Mouse (Mus musculus): Measurements from ENCODE around the gene Errfi1.

Gene Errfi1

DNA sequence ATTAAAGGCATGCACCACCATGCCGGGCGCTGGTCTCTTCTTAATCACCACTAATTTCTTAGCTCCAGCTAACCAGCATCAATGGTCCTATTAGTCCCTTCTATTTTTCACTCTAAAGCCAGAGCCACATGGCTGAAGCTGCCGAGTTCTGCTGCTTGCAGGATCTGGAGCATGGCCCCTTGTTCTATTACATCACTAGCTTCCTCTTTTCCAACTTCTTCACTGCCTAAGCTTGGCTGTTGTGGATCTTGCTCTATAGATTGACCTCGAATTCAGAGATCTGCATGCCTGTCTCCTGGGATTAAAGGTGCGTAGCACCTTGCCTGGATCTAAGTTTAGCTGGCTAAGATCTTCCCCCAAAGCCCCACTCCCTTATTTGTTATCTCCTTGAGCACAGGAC, 28.9 kb downstream of the Errfi1 start:
- DNase-seq, result no peak

DNA sequence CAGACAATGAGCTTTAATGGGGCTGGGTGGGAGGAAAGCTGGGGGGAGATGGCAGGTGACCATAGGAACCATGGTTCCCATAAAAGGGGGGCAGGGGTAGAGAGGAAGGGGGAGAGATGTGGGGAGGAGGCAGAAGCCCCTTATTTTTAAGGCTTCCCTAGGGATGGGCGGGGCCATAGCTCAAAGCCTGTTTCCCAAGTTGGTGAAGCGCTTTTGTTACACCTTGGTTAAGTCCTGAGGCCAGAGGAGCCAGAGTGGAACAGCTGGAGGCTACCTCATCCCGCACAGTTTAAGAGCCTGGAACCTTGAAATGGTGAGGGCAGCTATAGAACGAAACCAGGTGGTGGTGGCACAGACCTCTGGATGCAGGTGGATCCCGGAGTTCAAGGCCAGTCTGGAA, 34.2 kb downstream of the Errfi1 start:
- no peak for DNase-seq

DNA sequence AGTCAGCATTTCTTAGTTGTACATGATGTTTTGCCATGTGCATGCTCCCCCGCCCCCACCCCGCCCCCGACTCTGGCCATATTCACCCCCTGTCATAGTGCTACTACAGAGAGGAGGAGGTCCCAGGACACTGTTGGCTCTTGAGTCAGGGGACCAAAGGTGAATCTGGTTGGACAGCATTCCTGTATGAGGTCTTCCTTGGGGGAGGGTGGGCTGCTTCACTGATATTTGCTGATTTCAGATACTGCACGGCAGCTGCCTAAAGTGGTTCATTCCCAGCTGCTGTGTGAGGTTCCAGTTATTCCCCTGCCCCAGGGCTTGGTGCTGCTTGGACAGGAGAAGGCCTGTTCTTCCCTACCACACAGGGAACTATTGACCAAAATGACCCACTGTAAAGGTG, 34.8 kb downstream of the Errfi1 start:
- DNase-seq, result no peak

DNA sequence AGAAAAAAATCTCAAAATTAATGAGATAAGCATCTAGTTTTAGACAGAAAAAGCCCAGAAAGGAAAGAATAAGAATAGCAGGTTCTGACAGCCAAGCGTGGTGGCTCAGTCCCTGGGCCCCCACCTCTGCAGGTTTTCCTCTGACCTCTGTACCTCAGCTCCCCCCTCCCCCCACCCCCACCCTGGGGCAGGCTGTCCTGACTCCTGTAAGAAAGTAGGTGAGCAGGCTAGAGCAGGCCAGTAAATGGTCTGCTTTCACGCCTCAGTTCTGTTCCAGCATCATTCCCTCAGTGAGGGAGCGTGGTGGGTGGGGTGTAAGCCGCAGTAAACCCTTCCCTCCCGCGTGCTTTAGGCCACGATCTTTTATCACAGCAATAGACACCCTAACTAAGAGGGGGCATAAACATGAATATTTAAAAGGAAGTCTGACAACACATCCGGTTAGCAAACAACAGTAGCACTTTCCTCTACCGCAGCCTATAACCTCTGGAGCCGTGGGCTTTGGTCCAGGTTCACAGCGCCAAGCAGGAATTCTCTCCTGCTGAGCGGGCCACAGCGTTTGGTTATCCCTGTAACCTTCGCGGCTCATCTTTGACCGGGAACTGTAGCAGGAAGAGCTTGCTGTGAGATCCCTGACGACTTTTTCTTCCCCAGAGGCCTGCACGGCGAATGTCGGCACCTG, 35.7 kb downstream of the Errfi1 start:
- no peak for DNase-seq

DNA sequence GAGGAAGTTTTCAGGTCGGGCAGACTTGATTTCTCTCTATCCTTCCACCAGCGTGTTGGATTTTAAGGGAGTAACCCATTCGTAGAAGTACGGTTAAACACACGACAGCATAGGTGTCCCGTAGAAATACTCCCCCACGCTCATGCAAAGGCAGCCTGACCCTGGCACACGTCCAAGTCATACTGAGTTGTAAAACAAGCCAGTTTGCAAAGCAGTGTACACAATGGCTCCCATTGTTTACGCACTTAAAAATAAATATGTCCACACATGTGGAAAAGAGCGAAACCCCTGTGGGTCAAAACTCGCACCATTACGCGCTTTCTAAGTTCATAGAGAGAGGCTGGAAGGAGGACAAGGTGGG, 36.2 kb downstream of the Errfi1 start:
- no peak for DNase-seq

DNA sequence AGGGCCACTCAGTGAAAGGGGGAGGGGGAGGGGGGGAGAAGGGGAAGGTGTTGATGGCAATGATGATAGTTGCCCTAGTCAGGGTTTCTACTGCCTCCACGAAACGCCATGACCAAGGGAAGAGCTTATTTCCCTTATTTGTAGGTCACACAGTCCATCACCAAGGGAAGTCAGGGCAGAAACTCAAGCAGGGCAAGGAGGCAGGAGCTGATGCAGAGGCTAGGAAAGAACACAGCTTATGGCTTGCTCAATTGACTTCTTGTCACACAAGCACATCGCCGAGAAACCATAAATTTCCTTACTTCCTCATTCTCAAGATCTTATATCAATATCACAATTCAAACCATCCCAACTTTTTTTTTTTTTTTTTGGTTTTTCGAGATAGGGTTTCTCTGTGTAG, 37.6 kb downstream of the Errfi1 start:
- no peak for DNase-seq

DNA sequence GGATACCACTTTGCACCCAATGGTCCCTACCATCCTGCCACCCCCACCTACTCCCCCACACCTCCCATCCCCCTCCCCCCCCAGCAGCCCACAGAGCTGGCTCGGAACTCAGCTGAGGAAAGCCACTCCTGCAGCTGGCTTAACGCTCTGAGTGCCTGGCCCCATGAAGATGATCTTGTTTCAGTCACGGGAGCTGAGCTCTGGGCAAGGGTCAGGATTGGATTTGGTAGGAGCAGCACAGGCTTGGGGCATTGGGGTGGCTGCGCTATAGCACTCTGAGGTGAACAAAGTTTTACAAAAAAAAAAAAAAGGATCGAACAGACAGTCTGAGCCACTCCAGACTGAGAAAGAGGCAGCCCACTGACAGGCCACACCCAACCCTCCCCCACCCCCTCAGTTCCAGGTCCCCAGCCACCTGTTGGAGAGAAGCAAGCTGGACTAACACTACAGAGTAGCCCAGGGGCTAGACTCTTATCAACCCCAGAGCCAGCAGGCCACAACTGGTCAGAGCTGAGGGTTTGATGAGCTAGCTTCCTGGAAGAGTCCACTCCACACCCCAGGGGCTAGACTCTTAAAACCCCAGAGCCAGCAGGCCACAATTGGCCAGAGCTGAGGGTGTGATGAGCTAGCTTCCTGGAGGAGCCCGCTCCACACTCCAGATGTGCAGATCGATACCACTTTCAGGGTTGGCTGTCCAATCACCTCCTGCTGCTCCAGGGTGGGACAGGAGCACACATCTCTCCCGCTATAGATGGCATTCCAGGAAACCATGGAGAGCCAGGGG, 41.2 kb downstream of the Errfi1 start:
- no peak for DNase-seq

DNA sequence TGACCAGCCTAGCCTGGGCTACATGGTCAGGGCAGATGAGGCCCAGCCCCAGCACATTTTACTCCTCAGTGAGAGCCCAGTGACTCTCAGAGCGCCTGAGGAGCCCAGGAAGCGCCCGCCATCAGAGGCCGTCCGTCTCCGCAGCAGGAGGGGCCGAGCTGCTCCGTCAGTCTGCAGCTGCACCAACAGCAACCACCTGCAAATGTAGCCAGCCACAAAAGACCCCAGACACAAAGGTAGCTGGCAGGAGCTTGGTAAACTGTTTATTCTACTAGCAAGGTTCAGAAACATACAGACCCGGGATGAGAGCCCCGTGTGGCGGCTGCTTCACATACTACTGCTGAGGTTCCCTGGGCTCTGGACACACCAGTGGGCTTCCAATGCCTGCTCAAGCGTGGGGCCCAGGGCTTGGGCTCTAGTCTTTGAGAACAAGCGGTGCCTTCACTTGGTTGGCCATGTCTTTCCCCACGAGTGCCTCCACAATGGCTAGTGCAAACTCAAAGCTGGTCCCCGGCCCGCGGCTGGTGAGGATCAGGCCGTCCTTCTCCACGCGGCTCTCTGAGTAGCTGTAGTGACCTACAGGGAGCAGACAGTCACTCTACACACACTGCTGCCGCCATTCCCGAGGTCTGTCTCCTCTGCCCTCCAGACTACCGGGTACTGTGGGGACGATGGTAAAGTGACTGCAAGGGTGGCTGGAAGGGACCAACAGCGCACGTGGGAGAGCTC, 43.3 kb downstream of the Errfi1 start:
- DNase-seq, result no peak

DNA sequence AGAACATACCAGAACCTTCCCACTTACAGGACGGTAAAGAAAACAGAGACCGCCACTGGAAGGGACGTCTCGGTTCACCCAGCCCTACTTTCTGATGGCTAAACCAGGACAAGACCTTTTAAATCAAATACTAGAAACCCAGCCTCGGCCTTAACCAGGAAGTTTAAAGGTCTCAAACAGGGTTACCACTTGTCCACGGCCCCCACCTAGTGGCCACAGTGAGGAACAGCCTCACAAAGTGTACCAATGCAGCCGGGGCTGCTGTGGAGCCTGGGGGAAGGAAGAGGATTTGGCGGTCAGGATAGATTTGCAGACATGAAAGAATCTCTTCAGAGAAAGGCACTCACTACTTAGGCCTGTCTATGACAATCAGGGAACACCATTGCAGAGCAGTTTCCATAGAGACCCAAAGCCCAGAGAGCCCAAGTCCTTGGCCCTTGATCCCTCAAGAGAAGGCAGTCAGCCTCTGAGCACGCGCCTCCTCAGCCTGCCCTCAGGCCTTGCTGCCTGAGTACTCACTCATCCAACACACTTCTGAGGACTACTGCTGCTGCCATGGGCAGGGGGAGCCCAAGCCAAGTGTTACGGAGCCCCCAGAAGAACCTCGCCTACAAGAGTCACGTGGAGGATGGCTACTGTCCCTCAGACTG, 45.1 kb downstream of the Errfi1 start:
- peak; percentile 23 for DNase-seq

DNA sequence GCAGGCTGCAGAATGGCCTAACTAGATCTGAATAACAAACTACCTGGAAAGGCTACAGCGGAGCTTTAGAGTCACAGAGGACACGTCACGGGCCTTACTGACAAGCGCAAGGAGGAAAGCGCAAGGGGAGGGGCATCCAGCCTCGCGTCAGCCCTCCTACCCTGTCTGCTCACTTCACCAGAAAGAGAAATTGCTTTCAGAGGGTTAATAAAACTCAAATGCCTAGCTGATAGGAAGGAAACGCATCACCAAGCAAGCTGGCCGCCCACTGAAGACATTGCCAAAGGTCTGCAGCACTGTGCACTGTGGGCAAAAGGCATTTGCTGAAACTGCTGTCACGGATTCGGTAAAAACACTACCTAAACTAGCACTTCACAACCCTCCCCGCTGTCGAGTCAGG, 46.8 kb downstream of the Errfi1 start:
- no peak for DNase-seq

DNA sequence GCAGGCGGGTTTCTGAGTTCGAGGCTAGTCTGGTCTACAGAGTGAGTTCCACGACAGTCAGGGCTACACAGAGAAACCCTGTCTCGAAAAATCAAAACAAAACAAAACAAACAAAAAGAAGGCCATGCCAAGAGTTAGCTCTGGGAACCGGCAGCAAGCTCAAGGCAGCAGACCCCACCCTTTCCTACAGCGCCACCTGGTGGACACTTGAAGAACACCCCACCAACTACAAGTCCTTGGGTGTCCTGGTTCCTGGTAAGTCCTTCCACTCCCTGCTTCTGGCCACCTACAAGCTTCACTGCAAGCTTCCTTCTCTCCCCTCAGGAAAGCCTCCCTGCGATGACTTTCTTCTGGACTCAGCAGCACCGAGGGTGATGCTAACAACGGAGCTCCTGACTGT, 47.9 kb downstream of the Errfi1 start:
- peak; percentile 62 for DNase-seq

DNA sequence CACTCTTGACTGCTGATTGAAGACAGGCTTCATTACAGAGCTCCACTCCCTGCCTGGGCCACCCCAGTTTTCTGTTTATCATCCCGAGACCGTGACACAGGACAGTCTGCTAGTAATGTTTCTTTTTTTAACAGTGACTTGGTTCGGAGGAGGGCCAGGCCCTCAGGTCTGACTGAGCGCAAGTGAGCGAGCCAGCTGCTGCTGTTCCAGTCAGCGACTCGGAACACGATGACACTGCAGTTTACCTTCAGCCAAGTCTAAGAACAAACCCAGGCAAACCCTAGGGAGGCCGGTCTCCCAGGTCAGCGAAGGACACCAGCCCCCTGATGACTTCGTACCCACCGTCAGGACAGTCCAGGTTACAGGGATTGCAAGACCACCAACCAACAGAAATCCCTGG, 48.3 kb downstream of the Errfi1 start:
- no peak for DNase-seq

DNA sequence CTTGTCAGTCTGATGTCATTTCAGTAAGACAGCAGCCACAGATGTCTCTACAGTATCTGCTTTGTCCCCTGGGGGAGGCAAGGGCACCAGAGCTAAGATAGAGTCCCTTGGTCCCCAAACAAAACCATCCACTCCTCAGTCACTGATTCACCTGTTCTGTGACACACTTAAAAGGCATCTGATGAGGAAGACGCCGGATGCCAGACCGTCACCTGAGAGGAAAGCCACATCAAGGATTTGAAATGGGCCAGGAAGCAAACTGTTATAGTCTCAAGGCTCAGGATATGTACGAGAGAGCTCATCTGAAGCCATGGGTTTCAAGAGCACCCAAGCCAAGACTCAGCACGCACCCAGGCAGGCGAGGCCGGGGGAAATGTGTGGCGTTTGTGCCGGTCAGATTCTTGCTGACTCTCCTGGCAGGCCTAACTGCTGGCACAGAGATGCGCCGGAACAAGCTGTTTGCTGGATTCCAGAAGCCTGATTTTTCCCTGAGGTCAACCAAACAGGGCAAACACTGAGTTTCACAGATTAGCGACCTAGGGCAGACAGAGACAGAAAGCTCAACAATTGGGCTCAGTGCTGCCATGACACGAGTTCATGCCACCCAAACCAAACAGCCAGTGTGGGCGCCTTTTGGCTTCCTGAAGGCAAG, 49.5 kb downstream of the Errfi1 start:
- no peak for DNase-seq

DNA sequence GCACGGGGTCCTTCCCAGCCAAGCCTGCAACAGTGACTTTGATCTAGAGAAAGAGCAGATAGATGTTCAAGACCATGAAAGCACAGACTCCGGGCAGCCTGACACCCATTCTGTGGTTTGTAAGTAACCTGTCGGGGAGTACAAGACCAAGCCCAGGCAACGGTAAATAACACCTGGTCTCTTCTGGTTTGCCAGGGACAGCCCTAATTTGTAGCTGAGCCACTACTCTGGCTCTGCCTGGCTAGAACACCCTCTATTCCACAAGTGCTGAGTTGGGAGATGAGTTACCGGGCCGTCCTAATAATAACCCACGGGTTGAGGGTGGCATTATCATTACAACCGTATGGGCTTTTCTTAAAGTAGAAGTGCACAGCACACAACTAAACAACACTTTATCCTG, 53.4 kb downstream of the Errfi1 start:
- DNase-seq, result peak; percentile 10

DNA sequence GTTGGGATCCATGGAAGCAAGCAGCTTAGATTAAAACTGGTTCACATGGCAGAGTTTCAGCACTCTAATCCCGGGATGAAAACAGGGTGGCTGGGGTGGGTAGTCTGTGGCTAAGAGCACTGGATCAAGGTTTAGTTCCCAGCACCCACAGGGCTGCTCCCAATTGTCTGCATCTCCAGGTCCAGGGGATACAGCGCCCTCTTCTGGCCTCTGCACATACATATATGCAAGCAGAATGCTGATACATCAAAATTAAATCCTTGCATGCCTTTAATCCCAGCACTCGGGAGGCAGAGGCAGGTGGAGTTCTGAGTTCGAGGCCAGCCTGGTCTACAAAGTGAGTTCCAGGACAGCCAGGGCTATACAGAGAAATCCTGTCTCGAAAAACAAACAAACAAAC, 54.8 kb downstream of the Errfi1 start:
- peak; percentile 42 for DNase-seq

DNA sequence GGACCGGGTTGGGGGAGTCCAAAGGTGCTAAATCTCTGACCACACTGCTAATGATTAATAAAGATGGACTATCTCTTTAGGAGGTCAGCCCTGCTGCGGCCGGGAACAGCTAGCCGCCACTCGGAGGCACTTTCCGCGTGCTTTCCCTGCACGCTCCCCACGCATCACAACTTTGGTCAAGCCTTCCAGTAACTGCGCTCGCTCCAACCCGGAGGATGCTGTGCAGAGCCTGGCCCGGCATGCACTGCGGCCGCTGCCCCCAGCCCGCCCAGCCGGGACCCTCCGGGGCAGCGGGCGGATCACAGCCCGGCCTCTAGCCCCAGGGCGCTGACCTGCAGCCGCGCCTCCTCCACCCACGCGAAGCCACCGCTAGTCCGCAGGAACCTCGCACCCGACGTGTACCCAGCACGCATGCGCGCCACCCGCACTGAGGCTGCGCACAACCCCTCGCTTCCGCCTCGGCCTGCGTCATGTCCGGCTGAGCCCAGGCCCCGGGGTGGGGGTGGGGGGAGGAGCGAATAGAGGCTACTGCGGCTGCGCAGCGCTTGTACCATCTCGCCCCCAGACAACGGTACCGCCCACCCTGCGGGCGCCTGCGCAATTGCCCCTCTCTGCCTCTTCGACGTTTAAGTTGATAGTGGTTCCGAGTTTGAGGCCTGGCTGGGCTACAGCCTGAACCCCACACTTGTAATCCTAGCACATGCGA, 55.9 kb downstream of the Errfi1 start:
- DNase-seq, result peak; percentile 99

DNA sequence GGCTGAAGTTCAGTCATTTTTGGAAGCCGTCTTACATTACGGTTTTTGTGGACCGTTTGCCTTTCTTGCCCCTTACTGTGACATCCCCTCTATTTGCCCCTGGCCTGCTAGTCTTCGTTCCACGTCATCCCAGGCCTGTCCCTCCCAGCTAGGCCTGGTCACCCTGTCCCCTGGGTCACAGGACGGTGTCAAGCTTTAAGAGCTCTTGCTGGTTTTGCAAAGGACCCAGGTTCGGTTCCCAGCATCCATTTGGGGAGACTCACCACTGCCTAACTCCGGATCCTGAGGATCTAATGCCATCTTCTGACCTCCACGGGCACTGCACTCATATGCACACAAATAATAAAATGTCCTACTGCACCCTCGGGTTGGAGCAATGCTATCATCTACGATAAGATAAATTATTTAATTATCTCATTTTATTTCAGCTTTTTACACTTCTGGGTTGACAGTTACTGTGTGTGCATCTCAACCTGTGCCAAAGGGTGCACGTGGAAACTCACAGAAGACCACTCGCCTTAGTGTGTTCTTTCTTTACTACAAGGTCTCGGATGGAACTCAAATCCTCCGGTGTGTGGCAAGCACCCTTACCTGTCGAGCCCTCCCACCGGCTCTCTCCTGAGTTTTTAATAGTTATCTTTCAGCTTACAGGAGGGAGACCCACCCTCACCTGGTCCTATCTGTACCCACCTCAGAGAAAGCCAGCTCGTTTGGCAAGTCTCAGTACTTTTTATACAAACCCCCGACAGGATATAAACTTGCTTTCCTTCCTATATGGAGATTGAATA, 56.6 kb downstream of the Errfi1 start:
- DNase-seq, result peak; percentile 61

DNA sequence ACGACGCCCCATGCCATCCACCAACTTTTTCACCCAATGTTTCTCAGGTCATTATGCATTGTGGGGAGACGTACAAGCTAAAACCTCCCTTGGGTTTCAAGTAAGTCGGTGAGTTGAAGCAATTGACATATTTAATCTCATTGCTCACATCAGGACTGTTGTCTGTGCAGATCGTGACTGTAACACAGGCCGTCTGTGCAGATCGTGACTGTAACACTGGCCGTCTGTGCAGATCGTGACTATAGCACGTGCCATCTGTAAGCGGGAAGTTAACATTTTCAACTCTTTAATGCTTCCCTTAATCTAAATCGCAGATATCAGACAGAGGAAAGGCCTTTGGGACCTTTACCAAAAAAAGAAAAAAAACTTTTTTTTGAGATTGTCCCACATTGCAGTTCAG, 60.0 kb downstream of the Errfi1 start:
- no peak for DNase-seq

DNA sequence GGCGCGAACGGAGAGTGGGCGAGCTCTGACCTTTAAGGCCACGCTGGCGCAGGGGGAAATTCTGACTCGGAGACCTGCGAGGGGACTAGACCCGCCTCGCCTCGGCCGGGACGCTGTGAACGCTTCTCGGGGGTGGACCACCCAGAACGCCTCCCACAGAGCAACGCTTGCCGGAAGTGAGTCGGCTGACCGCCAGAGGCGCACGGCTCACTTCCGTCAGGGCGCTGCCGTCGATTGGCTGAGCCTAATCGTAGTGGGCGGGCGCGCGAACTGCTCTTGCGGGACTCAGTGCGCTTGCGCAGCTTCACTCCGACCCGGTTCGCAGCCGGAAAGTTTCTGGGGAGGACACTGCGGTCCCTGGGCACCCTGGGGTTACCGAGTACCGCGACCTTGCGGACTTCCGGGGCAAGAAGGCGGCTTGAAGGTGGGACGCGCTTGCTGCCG, 60.6 kb downstream of the Errfi1 start, which contains the start of the genes Park7 and Tnfrsf9:
TSS of gene Park7 (minus strand) at position 148 of the 444 bp plus-strand sequence.
TSS of gene Tnfrsf9 (plus strand) at position 273 of the 444 bp plus-strand sequence.
- DNase-seq, result peak; percentile 98

DNA sequence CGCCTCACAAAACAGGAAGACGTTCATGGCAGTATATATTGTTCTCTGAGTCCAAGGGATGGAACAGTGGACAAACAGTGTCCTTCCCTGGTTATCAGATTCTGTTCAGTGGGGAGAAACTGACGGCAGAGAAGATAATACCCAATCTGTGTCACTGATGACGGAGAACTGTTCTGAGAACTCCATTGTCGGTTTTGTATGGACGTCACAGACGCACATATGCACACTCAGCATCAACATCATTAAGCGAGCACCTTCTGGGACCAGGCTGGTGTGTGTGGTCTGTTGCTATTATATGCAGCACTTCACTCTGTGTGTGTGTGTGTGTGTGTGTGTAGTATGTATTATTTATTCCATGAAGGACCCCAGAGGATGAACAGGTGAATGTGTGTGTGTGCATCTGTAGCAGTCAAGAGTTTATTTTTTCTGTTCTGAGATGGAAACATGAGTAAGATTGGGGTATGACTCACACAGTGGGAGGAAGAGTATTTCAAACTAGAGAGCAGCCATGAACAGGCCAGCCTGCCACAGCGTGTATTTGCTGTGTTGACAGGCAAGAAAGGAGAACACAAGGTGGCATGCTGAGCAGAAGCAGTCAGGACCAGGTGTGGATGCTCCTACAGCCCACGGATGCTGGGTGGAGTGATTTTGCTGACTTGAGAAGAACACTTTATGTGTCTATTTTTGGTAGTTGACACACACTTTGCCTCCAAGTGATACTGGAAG, 61.6 kb downstream of the Errfi1 start:
- DNase-seq, result peak; percentile 25

Data from cerebellum, adult 11-12 months (tissue).